ENCODE assay signal across 8 mouse cellular contexts in the genomic region with DNA sequence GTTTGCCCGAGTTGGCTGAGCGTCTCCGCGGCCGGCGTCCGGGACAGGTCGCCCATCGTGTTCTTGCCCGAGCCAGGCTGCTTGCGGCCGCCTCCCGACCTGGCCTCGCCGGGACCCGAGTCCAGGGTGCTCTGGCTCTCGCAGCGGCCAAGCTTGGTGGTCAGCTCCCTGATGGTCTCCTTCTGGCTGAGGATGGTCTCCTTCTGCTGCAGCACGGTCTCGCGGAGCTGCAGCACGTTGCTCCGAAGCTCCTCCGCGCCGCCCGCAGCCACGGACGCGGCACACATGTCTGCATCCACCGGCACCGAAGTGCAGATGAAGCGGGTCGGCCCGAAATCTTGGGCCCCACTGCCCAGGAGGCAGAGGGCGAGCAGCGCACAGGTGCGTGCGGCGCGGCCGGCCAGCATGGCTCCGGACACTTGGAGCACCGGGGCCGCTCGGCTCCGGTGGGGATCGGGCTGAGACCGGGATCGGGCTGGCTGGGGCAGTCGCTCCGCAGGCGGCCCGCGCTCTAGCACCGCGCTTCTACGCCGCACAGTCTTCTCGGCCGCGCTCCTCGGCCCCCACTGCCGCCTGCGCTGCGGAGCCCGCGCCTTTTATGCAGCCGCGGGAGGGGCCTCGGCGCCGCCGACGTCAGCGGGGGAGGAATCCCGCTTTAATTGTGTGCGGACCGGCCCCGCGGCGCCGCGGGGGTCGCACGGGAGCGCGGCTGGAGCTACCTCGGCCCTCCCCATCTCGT. TPM values are rescaled to one million over a fixed set of nuclear protein-coding genes. Genes with fewer than 3 reads are reported as not detected.
DNase-seq lines count a peak whose midpoint lies in the region; ATAC-seq lines count a peak whose summit lies in the region.

A gene (minus strand): TSS at position 571 of the 739 bp plus-strand sequence.

- ATAC-seq in heart, embryonic 12.5 days (ENCODE audit: insufficient number of reproducible peaks, low FRiP score): no peak
- ATAC-seq in hindbrain, embryonic 11.5 days (ENCODE audit: low FRiP score): peak; percentile 34; the same call in 1 of the 2 replicates
- peak; percentile 42 for ATAC-seq in neural tube, embryonic 11.5 days (ENCODE audit: insufficient read depth, low FRiP score, low TSS enrichment)

- peaks cover 47% of the 10 kb centered on the region for H3K4me1 ChIP-seq in heart, embryonic 12.5 days (replicated peaks)
- peaks cover 33% of the 10 kb centered on the region for H3K4me1 ChIP-seq in hindbrain, embryonic 11.5 days (replicated peaks; ENCODE audit: control insufficient read depth, insufficient read depth, low read length)
- peaks cover 32% of the 10 kb centered on the region for H3K4me1 ChIP-seq in neural tube, embryonic 11.5 days (ENCODE audit: control insufficient read depth, insufficient read depth, low read length)

- WGBS in heart, embryonic 12.5 days: under 1% methylated on average over 90 of the region's 90 CpGs
- WGBS in hindbrain, embryonic 11.5 days: under 1% methylated on average over 88 of the region's 90 CpGs
- WGBS in neural tube, embryonic 11.5 days: under 1% methylated on average over 68 of the region's 90 CpGs

- peaks cover 98% of the 10 kb centered on the region for H3K27me3 ChIP-seq in heart, embryonic 12.5 days (replicated peaks)
- peaks cover 75% of the 10 kb centered on the region for H3K27me3 ChIP-seq in hindbrain, embryonic 11.5 days (ENCODE audit: control insufficient read depth, insufficient read depth, low read length)
- H3K27me3 ChIP-seq in neural tube, embryonic 11.5 days (ENCODE audit: control insufficient read depth, insufficient read depth, low read length): peaks cover 73% of the 10 kb centered on the region

- H3K9me3 ChIP-seq in heart, embryonic 12.5 days (replicated peaks): no peaks in the 10 kb centered on the region
- no peaks in the 10 kb centered on the region for H3K9me3 ChIP-seq in hindbrain, embryonic 11.5 days (ENCODE audit: control insufficient read depth, low read length)
- H3K9me3 ChIP-seq in neural tube, embryonic 11.5 days (ENCODE audit: control insufficient read depth, low read length): no peaks in the 10 kb centered on the region

- no peak for DNase-seq in heart, adult 11 months
- DNase-seq in MN1 (ENCODE audit: low spot score): peak; percentile 40
- peak; percentile 40 for DNase-seq in embryo, embryonic 10 days (ENCODE audit: low spot score)
- DNase-seq in hindbrain, embryonic 11.5 days (ENCODE audit: low spot score): peak; percentile 74
- DNase-seq in left cerebral cortex, postnatal 4 days: no peak
- peak; percentile 74 for DNase-seq in neural tube, embryonic 11.5 days (ENCODE audit: low spot score)
- DNase-seq in urinary bladder, adult 2 months (ENCODE audit: low spot score): no peak

- intact Hi-C loops in left cerebral cortex, postnatal 4 days (cut with DNase I): no loop called here

- H3K27ac ChIP-seq in heart, embryonic 12.5 days (ENCODE audit: poor library complexity, severe bottlenecking): no peak within 1 kb of the TSS
- peak within 1 kb of the TSS; percentile 54 for H3K27ac ChIP-seq in hindbrain, embryonic 11.5 days (ENCODE audit: low read depth, low read length)
- no peak within 1 kb of the TSS; the same call in 1 of the 2 replicates for H3K27ac ChIP-seq in neural tube, embryonic 11.5 days (ENCODE audit: low read depth, low read length)

- peak within 1 kb of the TSS; percentile 99 for H3K4me2 ChIP-seq in heart, embryonic 12.5 days
- H3K4me2 ChIP-seq in hindbrain, embryonic 11.5 days (replicated peaks; ENCODE audit: low read depth, low read length): peak within 1 kb of the TSS; percentile 98
- peak within 1 kb of the TSS; percentile 98 for H3K4me2 ChIP-seq in neural tube, embryonic 11.5 days (ENCODE audit: low read depth)

- peak within 1 kb of the TSS; percentile 62 for H3K9ac ChIP-seq in heart, embryonic 12.5 days
- H3K9ac ChIP-seq in hindbrain, embryonic 11.5 days (ENCODE audit: low read depth, low read length): peak within 1 kb of the TSS; percentile 79
- H3K9ac ChIP-seq in neural tube, embryonic 11.5 days (ENCODE audit: low read length): peak within 1 kb of the TSS; percentile 77

- H3K4me3 ChIP-seq in heart, embryonic 12.5 days: peak within 1 kb of the TSS; percentile 58
- H3K4me3 ChIP-seq in hindbrain, embryonic 11.5 days (ENCODE audit: low read depth, low read length): peak within 1 kb of the TSS; percentile 66
- H3K4me3 ChIP-seq in neural tube, embryonic 11.5 days (ENCODE audit: low read depth, low read length): peak within 1 kb of the TSS; percentile 58

- no peaks in the 10 kb centered on the region for H3K36me3 ChIP-seq in heart, embryonic 12.5 days
- no peaks in the 10 kb centered on the region for H3K36me3 ChIP-seq in hindbrain, embryonic 11.5 days (ENCODE audit: control insufficient read depth, insufficient read depth, low read length)
- H3K36me3 ChIP-seq in neural tube, embryonic 11.5 days (ENCODE audit: control insufficient read depth, insufficient read depth, low read length): no peaks in the 10 kb centered on the region

RNA-seq across cellular contexts. Expression of the gene that starts here (rescaled TPM):
- 1.8 and 2.1 TPM in 2 replicates for polyA plus RNA-seq in heart, embryonic 12.5 days (2016; fragmentation: Nextera tagmentation; extraction: Ambion mirVana)
- polyA plus RNA-seq in hindbrain, embryonic 11.5 days (2014; fragmentation: Nextera tagmentation; extraction: Ambion mirVana): 8.7 and 11.2 TPM in 2 replicates
- total RNA-seq in left cerebral cortex, postnatal 4 days (2021): 10 to 100 TPM; 15.7 to 19.7 TPM
- 8.3 and 9.2 TPM in 2 replicates for polyA plus RNA-seq in neural tube, embryonic 11.5 days (2014; fragmentation: Nextera tagmentation; extraction: Ambion mirVana)
- 1.8 and 2.3 TPM in 2 replicates for polyA plus RNA-seq in urinary bladder, adult 2 months (2012; rRNA removed)

Comparison
In these comparisons a context has a peak if more than half of its experiments do, and no peak if none do; other contexts are left out.
1. DNase-seq: peak in MN1 (single experiment), embryo, embryonic 10 days (single experiment), hindbrain, embryonic 11.5 days (single experiment) and neural tube, embryonic 11.5 days (single experiment); none in heart, adult 11 months (single experiment), left cerebral cortex, postnatal 4 days (single experiment) and urinary bladder, adult 2 months (single experiment).
2. Peak in every context shown above with its lines, with median percentiles within 50 percentile points of each other: H3K4me2 ChIP-seq, H3K4me3 ChIP-seq and H3K9ac ChIP-seq.